Mouse (Mus musculus): ENCODE measurements around the gene Pbdc1.
A peak's percentile ranks its signal among the peaks of the same experiment; 100 is the strongest.
"Not testable (repeated sequence)": the region's sequence is repeated elsewhere in the genome, so short reads cannot be mapped to it uniquely, and the experiment has no call there.

Pbdc1 gene

DNA sequence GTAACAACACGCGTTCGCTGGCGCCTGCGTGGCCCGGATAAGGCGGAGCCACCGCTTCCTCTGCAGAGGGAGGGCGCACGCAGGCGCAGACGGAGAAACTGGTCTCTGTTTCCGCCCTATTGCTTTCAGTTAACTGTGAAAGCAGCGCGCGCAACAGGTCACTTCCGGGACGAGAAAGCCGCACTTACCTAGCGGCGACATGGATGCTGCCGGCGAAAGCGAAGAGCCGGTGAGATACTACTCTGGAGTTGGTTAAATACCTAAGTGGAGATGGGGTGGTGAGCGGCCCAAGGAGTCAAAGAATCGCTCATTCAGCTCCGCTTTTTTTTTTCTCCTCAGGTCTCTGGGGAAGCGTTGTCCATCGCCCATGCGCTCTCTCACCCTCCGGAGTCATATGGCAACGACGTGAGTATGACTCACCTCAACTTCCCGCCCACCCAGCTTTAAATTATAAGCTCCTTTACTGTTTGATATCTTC lies at the start of gene Pbdc1:
Pbdc1 (plus strand) TSS at position 142 of the 478 bp plus-strand sequence.
- peak; percentile 89 to 96 for DNase-seq

DNA sequence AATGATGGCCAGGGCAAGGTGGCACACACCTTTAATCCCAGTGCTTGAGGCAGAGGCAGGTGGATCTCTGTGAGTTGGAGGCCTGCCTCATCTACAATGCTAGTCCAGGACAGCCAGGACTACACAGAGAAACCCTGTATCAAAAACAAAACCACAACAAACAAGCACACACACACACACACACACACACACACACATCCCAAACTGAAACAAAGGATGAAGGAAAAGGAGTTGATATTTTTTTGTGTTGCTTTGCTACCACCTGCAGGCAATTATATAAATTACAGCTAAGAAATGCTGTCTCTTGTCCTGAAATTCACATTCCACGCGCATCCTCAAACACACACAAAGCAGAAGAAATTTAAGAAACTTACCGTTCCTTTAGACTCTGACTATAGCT lies 41.9 kb upstream of the Pbdc1 start:
- no peak for DNase-seq

DNA sequence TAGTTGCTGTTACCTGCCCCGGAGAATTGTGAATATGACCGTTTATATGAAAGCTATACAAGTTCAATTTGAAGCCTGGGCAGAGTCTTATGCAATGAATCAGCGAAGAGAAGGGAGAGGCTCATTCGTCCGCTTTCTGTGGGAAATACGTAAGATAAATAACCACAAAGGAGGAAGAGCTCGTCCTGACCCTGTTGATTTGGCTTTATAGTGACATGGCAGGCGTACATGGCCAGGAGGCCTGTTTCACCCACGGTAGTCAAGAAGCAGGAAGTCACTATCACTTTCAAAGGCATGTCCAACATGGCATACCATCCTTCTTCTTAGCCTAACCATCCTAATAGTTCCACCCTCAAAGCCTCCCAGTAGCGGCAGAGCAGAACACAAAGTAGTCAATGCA lies 15.3 kb upstream of the Pbdc1 start:
- DNase-seq: peak in 1 of 2 experiments; percentile 11

- DNase-seq: peak in 1 of 2 experiments; percentile 4
These were observed 14.8 kb upstream of the Pbdc1 start for GRCm38 (mm10) chrX:105064801-105065200.

- DNase-seq: peak; percentile 81 to 93
These were observed 9.7 kb upstream of the Pbdc1 start for GRCm38 (mm10) chrX:105069671-105070503.

GRCm38 (mm10) chrX:105079151-105079550 lies 405 bp upstream of the Pbdc1 start:
- DNase-seq: peak in 1 of 2 experiments; percentile 18

- no peak for DNase-seq
These were observed 540 bp downstream of the Pbdc1 start for GRCm38 (mm10) chrX:105080096-105080495.

GRCm38 (mm10) chrX:105083013-105083412 lies 3.5 kb downstream of the Pbdc1 start:
- not testable (repeated sequence) for DNase-seq

- peak in 1 of 2 experiments; percentile 32 for DNase-seq
These were observed 24.6 kb downstream of the Pbdc1 start for GRCm38 (mm10) chrX:105104175-105104574.

DNA sequence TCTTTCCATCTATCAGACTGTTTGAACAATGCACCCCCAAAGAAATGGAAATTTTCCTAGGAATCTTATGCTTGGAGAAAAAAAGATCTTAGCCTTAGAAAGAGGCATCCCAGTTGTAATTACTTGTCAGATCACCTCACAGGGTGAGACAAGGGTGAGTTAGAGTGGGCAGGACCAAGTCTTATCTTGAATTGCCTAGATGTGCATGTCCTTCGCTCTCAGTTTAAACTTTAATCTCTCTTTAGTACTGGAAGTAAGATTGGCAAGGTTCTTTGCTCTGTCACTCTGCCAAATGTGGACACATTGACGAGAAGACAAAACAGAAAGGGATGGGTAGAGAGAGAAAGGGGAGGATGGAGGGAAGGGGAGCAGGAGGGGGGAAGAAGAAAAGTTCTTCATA lies 35.4 kb downstream of the Pbdc1 start:
- no peak for DNase-seq

DNA sequence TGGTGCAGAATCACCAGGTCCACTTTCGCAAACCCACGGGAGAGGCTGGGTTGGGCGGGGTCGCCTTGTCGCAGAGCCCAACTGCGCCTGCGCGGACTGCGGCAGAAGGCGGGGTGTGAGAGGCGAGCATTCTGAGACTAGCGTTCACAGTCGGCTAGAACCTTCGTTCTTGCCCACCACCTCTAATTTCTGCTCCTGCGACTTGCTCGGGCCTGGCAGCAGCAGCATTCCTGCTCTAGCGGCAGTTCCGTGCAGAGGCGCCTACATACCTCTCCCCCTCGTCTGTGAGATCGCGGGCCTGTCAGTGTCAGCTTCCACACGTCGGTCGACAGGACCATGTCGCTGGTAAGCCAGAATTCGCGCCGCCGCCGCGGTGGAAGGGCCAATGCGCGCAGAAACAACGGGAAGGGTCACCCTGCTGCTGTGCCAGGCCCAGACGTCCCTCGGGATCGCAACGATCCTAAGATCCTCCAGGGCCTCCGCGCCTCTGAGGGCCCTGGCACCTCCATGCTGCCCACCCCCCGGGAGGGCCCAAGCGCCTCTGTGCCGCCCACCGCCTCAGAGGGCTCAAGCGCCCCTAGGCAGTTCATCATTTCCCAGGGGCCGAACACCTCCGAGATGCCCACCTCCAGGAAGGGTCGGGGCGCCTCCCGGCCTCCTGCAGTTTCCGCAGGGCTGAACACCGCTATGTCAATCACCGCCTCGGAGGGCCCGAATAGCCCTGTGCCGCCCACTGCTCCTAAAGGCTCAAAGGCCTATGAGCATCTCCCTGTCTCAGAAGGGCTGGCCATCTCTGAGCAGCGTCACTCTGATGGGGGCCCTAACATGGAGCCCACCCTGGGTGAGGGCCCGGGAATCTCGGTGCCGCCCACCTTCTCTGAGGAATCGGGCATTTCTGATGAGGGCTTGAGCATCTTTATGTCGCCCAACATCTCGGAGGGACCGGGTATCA lies 41.0 kb downstream of the Pbdc1 start, which contains the start of gene Magee1:
Magee1 (plus strand) TSS at position 104 of the 952 bp plus-strand sequence.
- peak; percentile 75 to 76 for DNase-seq

DNA sequence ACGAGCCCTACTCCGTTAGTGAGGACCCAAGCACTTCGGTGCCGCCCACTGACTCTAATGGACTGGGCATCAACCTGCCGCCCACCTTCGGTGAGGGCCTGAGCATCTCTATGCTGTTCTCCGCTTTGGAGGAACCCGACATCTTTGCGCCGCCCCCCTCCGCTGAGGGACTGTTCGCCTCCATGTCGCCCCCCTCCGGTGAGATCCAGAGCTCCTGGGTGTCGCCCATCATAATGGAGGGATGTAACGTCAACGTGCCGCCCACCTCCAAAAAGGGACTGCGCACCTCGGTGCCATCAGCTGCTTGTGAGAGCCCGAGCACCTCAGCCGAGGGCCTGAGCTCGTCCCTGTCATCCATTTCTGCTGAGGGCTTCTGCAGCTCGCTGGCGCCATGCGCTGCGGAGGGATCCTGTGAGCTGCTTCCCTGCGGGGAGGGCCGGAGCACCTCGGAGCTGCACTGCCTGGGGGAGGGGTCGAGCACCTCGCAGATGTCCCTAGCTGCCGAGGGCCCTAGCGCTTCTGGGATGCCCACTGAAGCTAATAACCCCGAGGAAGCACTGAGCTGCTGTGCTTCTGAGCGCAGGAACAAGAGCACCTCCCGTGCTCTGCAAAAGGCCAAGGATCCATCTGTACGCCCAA lies 41.8 kb downstream of the Pbdc1 start:
- DNase-seq: peak; percentile 60 to 71

DNA sequence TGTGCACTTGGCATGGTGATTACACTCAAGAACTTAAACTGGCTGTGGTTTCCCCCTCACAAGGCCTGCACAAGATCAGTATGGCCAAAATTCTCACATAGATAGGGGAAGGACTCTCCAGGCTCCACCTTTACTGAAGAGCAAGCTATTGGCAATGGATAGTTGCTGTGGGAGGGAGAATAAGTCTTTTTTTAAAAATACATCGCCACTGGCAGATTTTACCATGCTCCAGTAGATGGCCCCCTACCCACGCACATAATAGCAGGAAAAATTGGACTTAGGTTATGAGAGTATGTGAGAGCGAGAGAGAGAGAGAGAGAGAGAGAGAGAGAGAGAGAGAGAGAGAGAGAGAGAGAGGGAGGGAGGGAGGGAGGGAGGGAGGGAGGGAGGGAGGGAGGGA lies 45.3 kb downstream of the Pbdc1 start:
- no peak for DNase-seq

GRCm38 (mm10) chrX:105151872-105152461 lies 72.4 kb downstream of the Pbdc1 start:
- DNase-seq: no peak

- not testable (repeated sequence) for DNase-seq
These were observed 85.5 kb downstream of the Pbdc1 start for GRCm38 (mm10) chrX:105165007-105165406.
